Mouse (Mus musculus) E14TG2a.4 (cell line): ENCODE data around the gene Srpr.

Experiments
- H3K27me3 ChIP-seq: 2 replicates; pipeline ENCODE4 v1.6.1; 2014; ENCODE audit warnings: low read length, control low read depth; ENCODE audit not compliant: insufficient read depth
- H3K36me3 ChIP-seq: 2 replicates; pipeline ENCODE4 v1.6.1; 2014; ENCODE audit warnings: low read length, control low read depth; ENCODE audit not compliant: insufficient read depth
- H3K4me1 ChIP-seq: replicated peaks from 2 replicates; pipeline ENCODE4 v1.6.1; 2014; ENCODE audit warnings: low read depth, low read length, control low read depth
- H3K4me3 ChIP-seq: replicated peaks from 2 replicates; pipeline ENCODE4 v1.5.1; 2014; ENCODE audit warnings: mild to moderate bottlenecking, low read length
- H3K9me3 ChIP-seq: 2 replicates; pipeline ENCODE4 v1.6.1; 2014; ENCODE audit warnings: low read length, control low read depth
- CTCF ChIP-seq: conservative IDR thresholded peaks from 2 replicates; pipeline ENCODE4 v1.5.1; 2014; ENCODE audit warnings: low read length
- NANOG ChIP-seq: IDR thresholded peaks from 2 replicates; pipeline ENCODE4 v1.6.1; 2014; ENCODE audit warnings: borderline replicate concordance, low read length, mixed read lengths
- POU5F1 ChIP-seq: IDR thresholded peaks from 2 replicates; pipeline ENCODE4 v1.6.1; 2014; ENCODE audit warnings: low read length, borderline replicate concordance

The Srpr gene

GRCm38 (mm10) chr9:35200529-35201060 lies 620 bp downstream of the Srpr start:
- Histone ChIP-seq H3K27me3 (peaks cover 24% of the 10 kb centered on the region), H3K36me3 (peaks cover 22% of the 10 kb centered on the region), H3K4me3 (peak overlapping the region; percentile 86), H3K4me1 (peaks cover 15% of the 10 kb centered on the region), H3K9me3 (no peaks in the 10 kb centered on the region)
- TF ChIP-seq NANOG = no peak
- TF ChIP-seq CTCF = no peak
- TF ChIP-seq POU5F1 = no peak

DNA sequence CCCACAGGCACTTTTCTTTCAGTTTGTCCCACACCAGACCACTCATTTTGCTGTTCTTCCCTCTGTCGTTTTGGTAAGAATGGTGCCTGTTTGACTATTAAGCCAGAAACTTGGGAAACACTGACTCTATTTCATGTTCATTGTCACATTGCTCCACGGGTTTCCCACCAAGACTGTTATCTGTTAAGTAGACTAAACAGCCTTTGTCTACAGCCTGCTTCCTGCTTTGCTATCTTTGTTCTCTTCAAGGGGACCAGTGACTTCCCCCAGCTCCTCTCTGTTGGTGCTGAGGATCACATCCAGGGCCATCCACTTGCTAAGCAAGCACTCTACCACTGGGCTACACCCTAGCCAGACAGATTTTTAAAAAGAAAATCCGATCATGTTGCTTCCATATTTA lies 3.6 kb downstream of the Srpr start:
- Histone ChIP-seq H3K9me3 (no peaks in the 10 kb centered on the region), H3K4me3 (no peak overlapping the region), H3K27me3 (peaks cover 23% of the 10 kb centered on the region), H3K4me1 (peaks cover 15% of the 10 kb centered on the region), H3K36me3 (peaks cover 51% of the 10 kb centered on the region)
- TF ChIP-seq NANOG (no peak), CTCF (no peak), POU5F1 (no peak)

- Histone ChIP-seq H3K4me1 (peaks cover 12% of the 10 kb centered on the region), H3K9me3 (no peaks in the 10 kb centered on the region), H3K27me3 (peaks cover 16% of the 10 kb centered on the region), H3K36me3 (peaks cover 60% of the 10 kb centered on the region), H3K4me3 (no peak overlapping the region)
- TF ChIP-seq NANOG (no peak), POU5F1 (no peak), CTCF (no peak)
These were observed 4.4 kb downstream of the Srpr start for GRCm38 (mm10) chr9:35204421-35204820.

GRCm38 (mm10) chr9:35210542-35211474 lies 10.8 kb downstream of the Srpr start, which contains the start of gene Foxred1:
Gene Foxred1, minus strand, starts transcription at chr9:35211055.
- TF ChIP-seq POU5F1 = no peak
- no peak for TF ChIP-seq CTCF
- no peak for TF ChIP-seq NANOG
- peak within 1 kb of the TSS; percentile 99 for H3K4me3 ChIP-seq
- H3K9me3 ChIP-seq = no peaks in the 10 kb centered on the region
- H3K36me3 ChIP-seq = peaks cover 81% of the 10 kb centered on the region
- H3K4me1 ChIP-seq = peaks cover 25% of the 10 kb centered on the region
- H3K27me3 ChIP-seq = no peaks in the 10 kb centered on the region

GRCm38 (mm10) chr9:35211573-35212511 lies 11.9 kb downstream of the Srpr start:
- no peaks in the 10 kb centered on the region for H3K27me3 ChIP-seq
- TF ChIP-seq NANOG (no peak), CTCF (no peak), POU5F1 (no peak)
- H3K9me3 ChIP-seq = no peaks in the 10 kb centered on the region
- peaks cover 80% of the 10 kb centered on the region for H3K36me3 ChIP-seq
- peaks cover 25% of the 10 kb centered on the region for H3K4me1 ChIP-seq
- H3K4me3 ChIP-seq = peak overlapping the region; percentile 99

GRCm38 (mm10) chr9:35217963-35218362 lies 18.0 kb downstream of the Srpr start:
- no peaks in the 10 kb centered on the region for H3K9me3 ChIP-seq
- TF ChIP-seq POU5F1 (no peak), NANOG (no peak)

GRCm38 (mm10) chr9:35223466-35223865 lies 23.5 kb downstream of the Srpr start:
- no peaks in the 10 kb centered on the region for H3K27me3 ChIP-seq
- TF ChIP-seq POU5F1 (no peak), NANOG (no peak), CTCF (no peak)
- no peaks in the 10 kb centered on the region for H3K9me3 ChIP-seq
- no peak overlapping the region for H3K4me3 ChIP-seq
- H3K36me3 ChIP-seq = peaks cover 56% of the 10 kb centered on the region
- H3K4me1 ChIP-seq = peaks cover 14% of the 10 kb centered on the region

More at GRCm38 (mm10) chr9:35217963-35218362, 18.0 kb downstream of the Srpr start:
- H3K4me1 ChIP-seq = peaks cover 5% of the 10 kb centered on the region; the same call in 1 of the 2 replicates
- H3K36me3 ChIP-seq = peaks cover 82% of the 10 kb centered on the region
- H3K4me3 ChIP-seq = no peak overlapping the region
- no peaks in the 10 kb centered on the region for H3K27me3 ChIP-seq

GRCm38 (mm10) chr9:35228671-35229070 lies 28.7 kb downstream of the Srpr start:
- TF ChIP-seq NANOG (no peak), CTCF (no peak), POU5F1 (no peak)
- Histone ChIP-seq H3K4me1 (peaks cover 2% of the 10 kb centered on the region), H3K9me3 (no peaks in the 10 kb centered on the region), H3K36me3 (peaks cover 38% of the 10 kb centered on the region), H3K27me3 (no peaks in the 10 kb centered on the region), H3K4me3 (no peak overlapping the region)
